Mouse (Mus musculus) gastrocnemius, adult 2 months (tissue): ENCODE data around the gene Olfr479. TPM values are rescaled to one million over a fixed set of nuclear protein-coding genes. Genes with fewer than 3 reads are reported as not detected.
"Not testable (repeated sequence)": the region's sequence is repeated elsewhere in the genome, so short reads cannot be mapped to it uniquely, and the experiment has no call there.

Experiments
- DNase-seq: peaks from one replicate; pipeline ENCODE4 v3.0.0; 2022
- H3K27ac ChIP-seq: fragments of 200-600 bp; 2 replicates; pipeline ENCODE4 v1.8.1; 2022; ENCODE audit warnings: mild to moderate bottlenecking
- H3K4me3 ChIP-seq: fragments of 200-600 bp; 2 replicates; pipeline ENCODE4 v1.8.1; 2022; ENCODE audit warnings: mild to moderate bottlenecking, moderate library complexity
- CTCF ChIP-seq: fragments of 200-600 bp; IDR thresholded peaks from 2 replicates; pipeline ENCODE4 v1.8.1; 2022; ENCODE audit warnings: antibody characterized with exemption, mild to moderate bottlenecking, moderate library complexity
- intact Hi-C: fragments of 180-260 bp; cut with DNase I; formaldehyde crosslinking; loops from one replicate; pipeline ENCODE4 v1.15.1; 2025
- long read RNA-seq, 2 experiments: library from polyadenylated mRNA; stranded (forward); transcript quantifications; one replicate each; pipeline ENCODE4 v2.0.0; 2021
- total RNA-seq, 2 experiments: library from RNA; stranded (reverse); gene quantifications; 2 replicates each; pipeline ENCODE4 v1.2.3; 2021

Gene Olfr479
- not detected for total RNA-seq
- long read RNA-seq, experiment 1 = 0 reads
- long read RNA-seq, experiment 2 = 0 reads

DNA sequence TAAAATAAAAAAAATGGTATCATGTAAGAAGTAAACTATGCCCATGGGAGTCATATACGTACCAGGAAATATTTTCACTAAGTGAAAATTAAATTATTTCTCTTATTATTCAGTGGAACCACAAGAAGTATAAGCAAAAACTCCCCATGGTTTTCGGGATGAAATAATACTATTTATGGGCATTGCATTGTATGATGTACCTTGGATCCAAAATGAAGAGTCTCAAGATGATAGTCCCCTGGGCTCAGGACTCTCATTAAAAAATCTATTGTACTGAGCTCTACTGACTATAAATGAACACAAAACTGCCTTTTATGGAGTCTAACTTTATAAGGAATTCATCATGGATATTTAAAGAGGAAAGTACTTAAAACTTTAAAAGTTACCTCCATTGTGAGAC, at the start of gene Olfr479:
Olfr479 (plus strand) TSS at position 301 of the 400 bp plus-strand sequence.
- Histone ChIP-seq H3K4me3 (no peak within 1 kb of the TSS), H3K27ac (no peak within 1 kb of the TSS)
- no peak for TF ChIP-seq CTCF
- intact Hi-C loops = no loop called here
- DNase-seq = no peak

- H3K4me3 ChIP-seq, H3K27ac ChIP-seq, intact Hi-C loops, DNase-seq: not testable (repeated sequence)
Observed at GRCm38 (mm10) chr7:108014256-108014655, 36.2 kb upstream of the Olfr479 start.

GRCm38 (mm10) chr7:108033889-108034288, 16.6 kb upstream of the Olfr479 start, which contains the start of gene Olfr478:
Gene Olfr478 (minus strand): TSS chr7:108033989.
- no peak for DNase-seq
- intact Hi-C loops = no loop called here
- Histone ChIP-seq H3K27ac (no peak within 1 kb of the TSS), H3K4me3 (no peak within 1 kb of the TSS)
- no peak for TF ChIP-seq CTCF

GRCm38 (mm10) chr7:108067246-108067645, 16.8 kb downstream of the Olfr479 start, which contains the start of gene Olfr480:
Gene Olfr480 (minus strand): TSS chr7:108067346.
- intact Hi-C loops = no loop called here
- TF ChIP-seq CTCF = no peak
- no peak within 1 kb of the TSS for H3K27ac ChIP-seq
- H3K4me3 ChIP-seq = no peak within 1 kb of the TSS
- no peak for DNase-seq

DNA sequence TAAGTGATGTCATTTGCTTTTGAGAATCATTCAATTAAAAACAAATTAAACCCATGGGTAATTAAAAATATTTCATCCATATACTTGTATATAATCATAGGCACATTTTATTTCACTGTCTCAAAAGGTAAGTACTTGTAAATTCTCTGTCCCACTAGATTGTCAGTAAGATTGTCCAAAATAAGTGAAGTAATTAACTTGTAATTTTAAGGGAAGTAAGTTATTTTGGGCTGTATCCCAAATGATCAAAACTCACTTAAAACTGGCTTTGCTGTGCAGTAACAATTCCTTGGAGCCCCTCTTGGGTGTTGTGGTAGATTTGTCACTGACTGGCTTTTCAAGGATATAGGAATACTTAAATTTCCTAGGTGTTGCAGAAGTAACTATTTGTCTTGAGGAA, 29.1 kb downstream of the Olfr479 start, which contains the start of gene Olfr481:
Olfr481 (plus strand) TSS at position 301 of the 400 bp plus-strand sequence.
- intact Hi-C loops = no loop called here
- DNase-seq = no peak
- Histone ChIP-seq H3K27ac (no peak within 1 kb of the TSS), H3K4me3 (no peak within 1 kb of the TSS)
- no peak for TF ChIP-seq CTCF

DNA sequence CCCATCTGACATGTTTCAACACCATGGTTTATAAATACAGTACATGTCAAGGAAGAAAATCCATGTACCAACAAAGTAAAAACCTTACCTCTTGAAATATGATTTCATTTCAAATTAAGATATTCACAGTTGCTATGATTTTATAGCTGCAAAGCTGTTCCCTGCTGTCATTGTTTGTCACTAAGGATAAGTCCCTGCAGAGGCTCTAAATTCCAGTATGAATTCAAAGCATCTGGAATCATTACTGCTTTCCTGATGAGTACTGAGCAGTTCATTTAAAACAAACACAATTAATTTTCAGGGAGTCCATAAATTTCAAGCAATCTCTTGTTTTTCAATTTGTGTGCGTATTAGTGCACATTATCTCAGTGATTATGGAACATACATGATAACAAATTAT, 47.0 kb downstream of the Olfr479 start, which contains the start of gene Olfr482:
Olfr482 (minus strand) TSS at position 101 of the 400 bp plus-strand sequence.
- no peak for DNase-seq
- H3K27ac ChIP-seq = no peak within 1 kb of the TSS
- H3K4me3 ChIP-seq = no peak within 1 kb of the TSS
- intact Hi-C loops = no loop called here
- TF ChIP-seq CTCF = no peak

- TF ChIP-seq CTCF = no peak
- intact Hi-C loops = no loop called here
- Histone ChIP-seq H3K4me3 (no peak within 1 kb of the TSS), H3K27ac (no peak within 1 kb of the TSS)
- no peak for DNase-seq
Observed at GRCm38 (mm10) chr7:108100549-108100948, 50.1 kb downstream of the Olfr479 start, which contains the start of gene Olfr483. Gene Olfr483 (plus strand): TSS chr7:108100849.

Other genes with a start within 250 kb of the Olfr479 start
- gene Ovch2, start 249.5 kb upstream of the Olfr479 start, total RNA-seq = not detected
- not detected for gene Olfr467, start 238.4 kb upstream of the Olfr479 start, total RNA-seq
- gene Olfr469, start 225.2 kb upstream of the Olfr479 start, total RNA-seq = not detected
- not detected for gene Olfr470, start 203.2 kb upstream of the Olfr479 start, total RNA-seq
- not detected for gene Olfr472, start 152.8 kb upstream of the Olfr479 start, total RNA-seq
- gene Olfr473, start 120.2 kb upstream of the Olfr479 start, total RNA-seq = not detected
- not detected for gene Olfr474, start 96.0 kb upstream of the Olfr479 start, total RNA-seq
- gene Olfr476, start 85.9 kb upstream of the Olfr479 start, total RNA-seq = not detected
- gene Olfr477, start 64.0 kb upstream of the Olfr479 start, total RNA-seq = not detected
- gene Olfr478, start 16.7 kb upstream of the Olfr479 start, total RNA-seq = not detected
- not detected for gene Olfr480, start 16.7 kb downstream of the Olfr479 start, total RNA-seq
- not detected for gene Olfr481, start 29.2 kb downstream of the Olfr479 start, total RNA-seq
- gene Olfr482, start 46.9 kb downstream of the Olfr479 start, total RNA-seq = under 1 TPM; 0.64 to 0.81 TPM
- gene Olfr483, start 50.2 kb downstream of the Olfr479 start, total RNA-seq = not detected
- not detected for gene Olfr484, start 76.8 kb downstream of the Olfr479 start, total RNA-seq
- gene Olfr485, start 109.2 kb downstream of the Olfr479 start, total RNA-seq = not detected
- gene Olfr486, start 122.0 kb downstream of the Olfr479 start, total RNA-seq = not detected
- not detected for gene Olfr487, start 163.9 kb downstream of the Olfr479 start, total RNA-seq
- not detected for gene Olfr488, start 207.7 kb downstream of the Olfr479 start, total RNA-seq
- not detected for gene Olfr490, start 238.2 kb downstream of the Olfr479 start, total RNA-seq